Mouse (Mus musculus) embryonic stem cell, embryonic (primary cell): ENCODE measurements around the gene Rgs19.

Source experiments
- CTCF ChIA-PET, 4 experiments: fragments of 300-600 bp in 2 of 4; fragments of 350-600 bp in 2 of 4; sonication (Branson Sonifier 250); formaldehyde crosslinking; loops; one replicate each; lab custom pipeline; 2022; ENCODE audit warnings: inconsistent platforms in 2 of 4; lab: Charles Lee
- POLR2A ChIA-PET, 4 experiments: fragments of 300-600 bp in 2 of 4; fragments of 350-600 bp in 2 of 4; sonication (Branson Sonifier 250); formaldehyde crosslinking; loops; one replicate each; lab custom pipeline; 2022; ENCODE audit warnings: antibody characterized with exemption in 4 of 4, inconsistent platforms in 1 of 4; lab: Charles Lee

The Rgs19 gene

DNA sequence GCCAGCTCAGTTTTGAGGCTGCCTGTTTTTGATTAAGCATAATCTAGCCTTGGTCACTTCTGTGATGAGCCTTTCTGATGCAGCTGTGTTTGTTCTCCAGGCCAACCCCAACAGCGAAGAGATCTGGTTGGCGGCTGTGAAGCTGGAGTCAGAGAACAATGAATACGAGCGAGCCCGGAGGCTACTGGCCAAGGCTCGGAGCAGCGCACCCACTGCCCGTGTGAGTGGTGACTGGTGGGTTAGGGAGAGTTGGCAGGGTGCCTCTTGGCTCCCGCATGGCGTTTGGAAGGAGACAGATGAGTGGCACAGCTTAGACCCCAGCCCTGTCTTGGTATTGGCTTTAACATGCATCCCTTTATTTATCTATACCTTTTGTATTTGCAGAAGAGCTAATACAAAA, 44.9 kb downstream of the Rgs19 start:
- ChIA-PET POLR2A (interaction anchor here in 3 of 4 experiments (0.8 to 2.2 kb wide), 8 partner anchors 9 to 30 kb away, joined by 3 to 7 read pairs (median 4); no protein-coding TSS in a partner anchor), CTCF (interaction anchor here in 3 of 4 experiments (0.6 to 3.4 kb wide), 7 partner anchors 10 to 54 kb away, joined by 4 to 22 read pairs (median 9); partner anchors contain the start of gene Tcea2 (in 1 of the 3))

DNA sequence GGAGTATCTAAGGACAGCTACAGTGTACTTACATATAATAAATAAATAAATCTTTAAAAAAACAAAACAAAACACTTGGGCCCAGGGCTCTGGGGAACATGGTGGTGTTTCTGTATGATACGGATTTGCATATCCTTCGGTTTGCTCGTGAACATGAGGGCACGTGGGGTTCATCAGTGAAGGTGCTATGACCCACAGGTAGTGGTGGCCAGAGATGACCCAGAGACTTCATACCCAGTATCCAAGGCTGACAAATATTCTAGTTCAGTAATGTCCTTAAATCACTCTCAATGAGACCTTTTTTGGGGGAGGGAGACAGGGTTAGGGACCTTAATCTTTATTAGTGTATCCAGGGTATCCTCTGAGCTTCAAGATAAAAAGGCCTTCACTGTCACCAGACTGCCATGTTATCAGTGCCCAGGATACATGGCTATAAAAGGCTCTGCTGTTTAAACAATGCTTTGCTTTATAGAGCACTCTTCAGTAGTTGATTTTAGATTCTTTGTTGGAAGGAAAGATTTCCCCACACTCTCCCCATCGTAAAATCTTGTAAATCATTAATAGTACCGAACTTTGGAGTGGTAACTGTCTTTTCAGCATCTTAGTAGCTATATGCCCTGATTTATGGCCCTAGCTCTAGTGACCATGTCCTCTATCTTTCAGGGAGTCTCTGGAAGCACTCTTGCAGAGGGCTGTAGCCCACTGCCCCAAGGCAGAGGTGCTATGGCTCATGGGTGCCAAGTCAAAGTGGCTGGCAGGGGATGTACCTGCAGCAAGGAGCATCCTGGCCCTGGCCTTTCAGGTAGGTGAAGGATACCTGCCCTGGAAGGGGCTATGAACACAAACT, 46.9 kb downstream of the Rgs19 start:
- CTCF ChIA-PET, result interaction anchor here in 2 of 4 experiments (1.4 to 4.5 kb wide), 4 partner anchors 32 to 33 kb away, joined by 4 to 46 read pairs (median 16); partner anchors contain the start of gene Tcea2 (in 1 of the 2)
- POLR2A ChIA-PET, result interaction anchor here in 1 of 4 experiments (0.7 kb wide), 1 partner anchor 17 kb away, joined by 6 read pairs; no protein-coding TSS in a partner anchor

- ChIA-PET CTCF (interaction anchor here (1.0 to 4.5 kb wide), 8 partner anchors 10 to 34 kb away, joined by 3 to 46 read pairs (median 11); partner anchors contain the start of genes Tcea2 (in 2 of the 4) and Gm29797 (in 1 of the 4)), POLR2A (interaction anchor here in 2 of 4 experiments (0.6 to 2.2 kb wide), 7 partner anchors 10 to 305 kb away, joined by 3 to 6 read pairs (median 3); partner anchors contain the start of gene Samd10 (in 2 of the 2))
These were observed 48.1 kb downstream of the Rgs19 start for GRCm38 (mm10) chr2:181645666-181646065.

DNA sequence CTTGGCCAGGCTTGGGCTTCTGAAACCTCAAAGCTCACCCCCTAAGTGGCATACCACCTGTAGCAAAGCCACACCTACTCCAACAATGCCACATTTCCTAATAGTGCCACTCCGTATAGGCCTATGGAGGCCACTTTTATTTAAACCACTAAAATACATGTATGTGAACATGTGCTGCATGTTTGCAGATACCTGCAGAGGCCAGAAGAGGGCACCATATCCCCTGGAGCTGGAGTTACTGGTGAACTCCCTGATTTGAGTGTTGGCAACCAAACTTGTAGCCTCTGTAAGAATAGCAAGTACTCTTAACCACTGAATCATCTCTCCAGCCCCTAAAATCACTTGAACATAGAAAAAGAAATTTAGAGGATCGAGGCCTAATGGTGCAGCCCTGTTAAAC, 49.4 kb downstream of the Rgs19 start:
- POLR2A ChIA-PET, result interaction anchor here in 3 of 4 experiments (0.6 to 3.0 kb wide), 15 partner anchors 9 to 480 kb away, joined by 3 to 11 read pairs (median 3); partner anchors contain the start of genes Samd10 (in 1 of the 3) and Tcea2 (in 1 of the 3)
- CTCF ChIA-PET, result interaction anchor here (0.5 to 4.5 kb wide), 36 partner anchors 9 to 399 kb away, joined by 3 to 46 read pairs (median 4); partner anchors contain the start of genes Tcea2 (in 2 of the 4), Gm29797 (in 1 of the 4) and Samd10 (in 1 of the 4)
